Mouse (Mus musculus) urinary bladder, postnatal 25 days (tissue): ENCODE measurements around the gene Spem1.

Experiments
- DNase-seq: peaks from one replicate; pipeline ENCODE4 v3.0.0; 2022; ENCODE audit warnings: low spot score

Gene Spem1

GRCm38 (mm10) chr11:69836703-69837576, 15.0 kb upstream of the Spem1 start:
- DNase-seq, result no peak

GRCm38 (mm10) chr11:69835966-69836335, 14.0 kb upstream of the Spem1 start:
- no peak for DNase-seq

- no peak for DNase-seq
Observed at GRCm38 (mm10) chr11:69835326-69835965, 13.5 kb upstream of the Spem1 start.

- DNase-seq, result no peak
Observed at GRCm38 (mm10) chr11:69834001-69834549, 12.1 kb upstream of the Spem1 start.

- DNase-seq, result no peak
Observed at GRCm38 (mm10) chr11:69833554-69833953, 11.6 kb upstream of the Spem1 start.

GRCm38 (mm10) chr11:69828832-69829231, 6.9 kb upstream of the Spem1 start:
- no peak for DNase-seq

- DNase-seq, result no peak
Observed at GRCm38 (mm10) chr11:69823456-69823855, 1.5 kb upstream of the Spem1 start.

- no peak for DNase-seq
Observed at GRCm38 (mm10) chr11:69818871-69819270, 3.1 kb downstream of the Spem1 start.

GRCm38 (mm10) chr11:69818365-69818764, 3.6 kb downstream of the Spem1 start, which contains the start of gene Spem2:
TSS of gene Spem2 (minus strand) at chr11:69818465.
- DNase-seq, result no peak

- DNase-seq, result no peak
Observed at GRCm38 (mm10) chr11:69816520-69816919, 5.5 kb downstream of the Spem1 start.

- no peak for DNase-seq
Observed at GRCm38 (mm10) chr11:69815155-69815554, 6.8 kb downstream of the Spem1 start, which contains the start of gene Gm39566. TSS of gene Gm39566 (minus strand) at chr11:69815298.

- DNase-seq, result no peak
Observed at GRCm38 (mm10) chr11:69810280-69810679, 11.7 kb downstream of the Spem1 start.

- DNase-seq, result no peak
Observed at GRCm38 (mm10) chr11:69807641-69808040, 14.3 kb downstream of the Spem1 start.

GRCm38 (mm10) chr11:69806378-69806777, 15.6 kb downstream of the Spem1 start:
- no peak for DNase-seq

- peak; percentile 32 for DNase-seq
Observed at GRCm38 (mm10) chr11:69804972-69805909, 16.7 kb downstream of the Spem1 start, which contains the start of gene Tmem102. TSS of gene Tmem102 (minus strand) at chr11:69805624.

GRCm38 (mm10) chr11:69804652-69804940, 17.4 kb downstream of the Spem1 start:
- peak; percentile 23 for DNase-seq

- DNase-seq, result peak; percentile 58
Observed at GRCm38 (mm10) chr11:69803786-69804651, 18.0 kb downstream of the Spem1 start.

GRCm38 (mm10) chr11:69803328-69803727, 18.7 kb downstream of the Spem1 start:
- no peak for DNase-seq

- peak; percentile 80 for DNase-seq
Observed at GRCm38 (mm10) chr11:69802648-69803105, 19.3 kb downstream of the Spem1 start.

- no peak for DNase-seq
Observed at GRCm38 (mm10) chr11:69801379-69801977, 20.5 kb downstream of the Spem1 start, which contains the start of gene Fgf11. TSS of gene Fgf11 (minus strand) at chr11:69801857.
